Mouse (Mus musculus): ENCODE measurements around the gene Ube2j1. TPM values are rescaled to one million over a fixed set of nuclear protein-coding genes. Genes with fewer than 3 reads are reported as not detected.

Ube2j1 gene
- polyA plus RNA-seq, 2 experiments, result 13.3 to 35.9 TPM

DNA sequence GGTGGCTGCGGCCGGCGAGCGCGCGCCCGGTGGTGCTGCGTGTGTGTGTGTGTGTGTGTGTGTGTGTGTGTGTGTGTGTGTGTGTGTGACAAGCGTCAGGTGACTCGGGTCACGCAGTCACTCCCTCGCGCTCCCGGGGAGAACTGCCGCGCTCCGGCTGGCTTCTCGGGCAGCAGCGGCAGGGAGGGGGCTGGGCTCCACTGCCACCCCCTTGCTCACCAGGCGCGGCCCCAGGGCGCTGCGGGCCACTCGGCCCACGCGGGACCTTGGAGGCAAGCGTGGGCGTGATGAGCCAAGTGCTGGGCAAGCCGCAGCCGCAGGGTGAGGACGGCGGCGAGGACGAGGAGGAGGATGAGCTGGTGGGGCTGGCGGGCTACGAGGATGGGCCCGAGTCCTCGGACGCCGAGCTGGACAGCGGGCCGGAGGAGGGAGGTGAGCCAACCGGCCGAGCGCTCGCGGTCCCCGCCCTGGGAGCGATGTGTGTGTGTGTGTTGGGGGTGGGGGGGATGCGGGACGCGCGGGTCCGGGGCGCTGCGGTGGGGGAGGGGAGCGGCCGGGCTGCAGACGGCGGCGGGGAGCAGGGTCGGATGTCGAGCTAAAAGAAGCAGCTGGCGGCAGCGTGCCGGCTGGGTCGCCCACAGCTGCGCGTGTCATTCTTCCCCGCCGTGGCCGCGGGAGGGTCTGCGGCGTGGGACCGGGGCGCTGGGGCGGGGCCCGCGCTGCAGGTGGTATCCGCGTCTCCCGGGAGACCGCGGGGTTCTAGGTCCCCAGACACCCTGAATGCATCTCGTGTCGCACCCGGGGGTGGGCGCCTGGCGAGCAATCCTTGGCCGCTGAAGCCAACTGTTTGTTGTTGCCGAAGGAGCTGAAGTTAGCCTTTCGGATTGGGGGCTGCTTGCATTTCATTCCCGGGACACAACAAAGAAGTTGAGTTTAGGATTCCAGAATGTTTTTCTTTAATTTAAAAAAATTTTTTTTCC lies 47.8 kb upstream of the Ube2j1 start:
- ATAC-seq (ENCODE audit: insufficient read depth) (no peak), DNase-seq (ENCODE audit: low read depth in 3 of 3, low spot score in 3 of 3) (no peak)
- peak overlapping the region; percentile 78 for H3K4me2 ChIP-seq (ENCODE audit: low read depth)
- H3K9ac ChIP-seq (replicated peaks), result peak overlapping the region; percentile 53
- peak overlapping the region; percentile 59 to 61 for H3K4me3 ChIP-seq (ENCODE audit: insufficient read depth in 1 of 2, low read depth in 2 of 2, low read length in 2 of 2)
- H3K27me3 ChIP-seq (ENCODE audit: control insufficient read depth, insufficient read depth, low read length), result peaks cover 41% of the 10 kb centered on the region
- H3K9me3 ChIP-seq (ENCODE audit: control insufficient read depth, low read length), result no peaks in the 10 kb centered on the region
- no peaks in the 10 kb centered on the region for H3K36me3 ChIP-seq (replicated peaks; ENCODE audit: control insufficient read depth, insufficient read depth, low read depth)
- H3K27ac ChIP-seq, result no peak overlapping the region
- H3K4me1 ChIP-seq (replicated peaks; ENCODE audit: control insufficient read depth in 2 of 2, insufficient read depth in 2 of 2, low read length in 1 of 2), result peaks cover 30 to 42% of the 10 kb centered on the region in 2 experiments
- 1% methylated on average over 84 of the region's 94 CpGs for WGBS (ENCODE audit: insufficient replicate concordance)
- TF ChIP-seq EP300 (IDR thresholded peaks at IDR 0.05; ENCODE audit: low read depth) (no peak), CTCF (IDR thresholded peaks at IDR 0.05; ENCODE audit: low read depth) (no peak)

DNA sequence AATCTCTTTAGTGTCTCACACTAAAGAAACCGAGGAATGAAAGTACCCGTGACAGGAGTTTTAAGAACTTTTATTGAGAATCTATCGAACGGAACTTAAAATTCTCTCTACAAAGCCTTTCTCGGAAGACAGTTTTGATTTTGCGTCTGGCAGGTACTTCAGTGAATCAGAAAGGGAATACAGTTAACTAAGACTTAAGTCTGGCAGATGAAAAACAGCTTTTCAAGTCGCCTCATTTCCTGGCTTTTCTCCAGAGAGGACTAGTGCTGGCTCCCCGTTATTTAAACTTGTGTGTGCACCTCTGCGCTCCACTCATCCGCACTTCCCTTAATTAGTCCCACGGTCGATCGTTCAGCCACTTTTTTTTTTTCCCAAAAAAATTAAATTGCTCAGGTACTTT lies 47.0 kb upstream of the Ube2j1 start:
- WGBS (ENCODE audit: insufficient replicate concordance), result 2% methylated on average over 13 of the region's 13 CpGs
- no peak overlapping the region for H3K27ac ChIP-seq
- H3K4me3 ChIP-seq (ENCODE audit: insufficient read depth in 1 of 2, low read depth in 2 of 2, low read length in 2 of 2), result peak overlapping the region; percentile 59 to 61
- H3K27me3 ChIP-seq (ENCODE audit: control insufficient read depth, insufficient read depth, low read length), result peaks cover 41% of the 10 kb centered on the region
- H3K9me3 ChIP-seq (ENCODE audit: control insufficient read depth, low read length), result no peaks in the 10 kb centered on the region
- peak overlapping the region; percentile 53 for H3K9ac ChIP-seq (replicated peaks)
- H3K36me3 ChIP-seq (replicated peaks; ENCODE audit: control insufficient read depth, insufficient read depth, low read depth), result no peaks in the 10 kb centered on the region
- DNase-seq (ENCODE audit: low read depth in 3 of 3, low spot score in 3 of 3) (no peak), ATAC-seq (ENCODE audit: insufficient read depth) (no peak)
- H3K4me1 ChIP-seq (replicated peaks; ENCODE audit: control insufficient read depth in 2 of 2, insufficient read depth in 2 of 2, low read length in 1 of 2), result peaks cover 31 to 43% of the 10 kb centered on the region in 2 experiments
- H3K4me2 ChIP-seq (ENCODE audit: low read depth), result peak overlapping the region; percentile 78
- TF ChIP-seq CTCF (IDR thresholded peaks at IDR 0.05; ENCODE audit: low read depth), result no peak
- no peak for TF ChIP-seq EP300 (IDR thresholded peaks at IDR 0.05; ENCODE audit: low read depth)

DNA sequence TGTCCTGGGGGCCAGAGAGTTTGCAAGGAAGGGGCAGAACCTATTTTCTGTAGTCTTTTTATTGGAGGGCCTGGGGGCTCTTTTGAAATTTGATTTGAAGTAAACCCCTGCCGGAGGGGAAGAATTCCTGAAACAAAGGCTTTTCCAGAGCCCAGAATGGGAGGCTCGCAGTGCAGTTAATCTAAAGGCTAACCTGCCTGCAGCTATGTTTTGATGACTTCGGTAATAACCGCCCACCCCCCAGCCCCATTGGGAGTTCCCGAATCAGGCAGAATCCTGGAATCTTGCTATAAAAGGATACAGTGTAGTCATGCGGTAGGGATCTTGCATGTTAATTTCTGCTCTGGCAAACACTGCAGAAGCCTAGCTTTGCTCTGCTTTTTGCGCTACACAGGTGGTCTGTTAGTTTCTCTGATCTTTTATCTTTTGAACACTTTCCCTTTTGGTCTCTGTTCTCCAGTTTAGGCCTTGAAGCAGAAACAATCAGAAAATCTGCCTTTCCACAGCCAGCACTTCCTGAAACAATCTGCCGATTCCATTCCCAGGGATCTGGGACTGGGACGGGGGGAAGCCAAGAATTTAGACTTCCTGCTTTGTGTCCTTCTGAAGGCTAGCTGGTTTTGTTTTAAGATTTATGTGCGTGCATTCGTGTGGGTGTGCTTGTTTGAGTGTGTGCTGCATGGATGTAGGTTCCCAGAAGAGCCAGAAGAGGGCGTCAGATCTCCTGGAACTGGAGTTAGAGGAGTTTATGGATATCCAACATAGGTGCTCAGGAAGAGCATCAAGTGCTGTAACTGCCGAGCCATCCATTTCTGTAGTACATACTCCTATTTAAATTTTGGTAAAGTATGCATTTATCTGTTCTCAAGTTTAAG lies 46.2 kb upstream of the Ube2j1 start:
- H3K36me3 ChIP-seq (replicated peaks; ENCODE audit: control insufficient read depth, insufficient read depth, low read depth), result no peaks in the 10 kb centered on the region
- peak; percentile 53 for TF ChIP-seq CTCF (IDR thresholded peaks at IDR 0.05; ENCODE audit: low read depth)
- TF ChIP-seq EP300 (IDR thresholded peaks at IDR 0.05; ENCODE audit: low read depth), result no peak
- peaks cover 41% of the 10 kb centered on the region for H3K27me3 ChIP-seq (ENCODE audit: control insufficient read depth, insufficient read depth, low read length)
- DNase-seq (ENCODE audit: low read depth in 3 of 3, low spot score in 3 of 3) (no peak), ATAC-seq (ENCODE audit: insufficient read depth) (no peak)
- no peaks in the 10 kb centered on the region for H3K9me3 ChIP-seq (ENCODE audit: control insufficient read depth, low read length)
- H3K27ac ChIP-seq, result no peak overlapping the region
- WGBS (ENCODE audit: insufficient replicate concordance), result 28% methylated on average over 13 of the region's 13 CpGs
- peak overlapping the region; percentile 59 to 61 for H3K4me3 ChIP-seq (ENCODE audit: insufficient read depth in 1 of 2, low read depth in 2 of 2, low read length in 2 of 2)
- peak overlapping the region; percentile 53 for H3K9ac ChIP-seq (replicated peaks)
- H3K4me1 ChIP-seq (replicated peaks; ENCODE audit: control insufficient read depth in 2 of 2, insufficient read depth in 2 of 2, low read length in 1 of 2), result peaks cover 31 to 43% of the 10 kb centered on the region in 2 experiments
- peak overlapping the region; percentile 78 for H3K4me2 ChIP-seq (ENCODE audit: low read depth)

GRCm38 (mm10) chr4:32985684-32986083 lies 45.5 kb upstream of the Ube2j1 start:
- Histone ChIP-seq H3K4me3 (ENCODE audit: insufficient read depth in 1 of 2, low read depth in 2 of 2, low read length in 2 of 2) (peak overlapping the region; percentile 47 to 59), H3K27ac (peak overlapping the region; percentile 70)
- no peak for TF ChIP-seq CTCF (IDR thresholded peaks at IDR 0.05; ENCODE audit: low read depth)
- no peak for TF ChIP-seq EP300 (IDR thresholded peaks at IDR 0.05; ENCODE audit: low read depth)

More at GRCm38 (mm10) chr4:32985684-32986083, 45.5 kb upstream of the Ube2j1 start:
- Histone ChIP-seq H3K36me3 (replicated peaks; ENCODE audit: control insufficient read depth, insufficient read depth, low read depth) (no peaks in the 10 kb centered on the region), H3K4me2 (ENCODE audit: low read depth) (peak overlapping the region; percentile 78), H3K9ac (replicated peaks) (peak overlapping the region; percentile 33; the same call in 1 of the 2 replicates), H3K4me1 (replicated peaks; ENCODE audit: control insufficient read depth in 2 of 2, insufficient read depth in 2 of 2, low read length in 1 of 2) (peaks cover 31 to 43% of the 10 kb centered on the region in 2 experiments), H3K27me3 (ENCODE audit: control insufficient read depth, insufficient read depth, low read length) (peaks cover 41% of the 10 kb centered on the region), H3K9me3 (ENCODE audit: control insufficient read depth, low read length) (no peaks in the 10 kb centered on the region)
- ATAC-seq (ENCODE audit: insufficient read depth) (no peak), DNase-seq (ENCODE audit: low read depth in 3 of 3, low spot score in 3 of 3) (no peak)
- 19% methylated on average over 3 of the region's 3 CpGs for WGBS (ENCODE audit: insufficient replicate concordance)
